Mouse (Mus musculus) megakaryocyte-erythroid progenitor cell, adult 5-6 weeks (primary cell): ENCODE measurements around the gene Tfdp2. TPM values are rescaled to one million over a fixed set of nuclear protein-coding genes. Genes with fewer than 3 reads are reported as not detected.
A peak's percentile ranks its signal among the peaks of the same experiment; 100 is the strongest.

Experiments
- ATAC-seq: replicated peaks from 2 replicates; pipeline ENCODE4 v1.8.0; 2016; ENCODE audit warnings: mild to moderate bottlenecking, inconsistent platforms; ENCODE audit not compliant: severe bottlenecking, poor library complexity, low FRiP score, low TSS enrichment
- total RNA-seq, 2 experiments: library from RNA; stranded (forward) in 1 of 2; stranded (reverse) in 1 of 2; fragments of 200-1000, 215-1000 nt in 1 of 2; fragments of >200 nt in 1 of 2; fragmentation: Nextera tagmentation in 1 of 2; gene quantifications; 2 replicates each; pipeline ENCODE4 v1.2.3; 2014 to 2017

Gene Tfdp2
- total RNA-seq, 2 experiments from 2014 or later, result 53.9 to 67.6 TPM

DNA sequence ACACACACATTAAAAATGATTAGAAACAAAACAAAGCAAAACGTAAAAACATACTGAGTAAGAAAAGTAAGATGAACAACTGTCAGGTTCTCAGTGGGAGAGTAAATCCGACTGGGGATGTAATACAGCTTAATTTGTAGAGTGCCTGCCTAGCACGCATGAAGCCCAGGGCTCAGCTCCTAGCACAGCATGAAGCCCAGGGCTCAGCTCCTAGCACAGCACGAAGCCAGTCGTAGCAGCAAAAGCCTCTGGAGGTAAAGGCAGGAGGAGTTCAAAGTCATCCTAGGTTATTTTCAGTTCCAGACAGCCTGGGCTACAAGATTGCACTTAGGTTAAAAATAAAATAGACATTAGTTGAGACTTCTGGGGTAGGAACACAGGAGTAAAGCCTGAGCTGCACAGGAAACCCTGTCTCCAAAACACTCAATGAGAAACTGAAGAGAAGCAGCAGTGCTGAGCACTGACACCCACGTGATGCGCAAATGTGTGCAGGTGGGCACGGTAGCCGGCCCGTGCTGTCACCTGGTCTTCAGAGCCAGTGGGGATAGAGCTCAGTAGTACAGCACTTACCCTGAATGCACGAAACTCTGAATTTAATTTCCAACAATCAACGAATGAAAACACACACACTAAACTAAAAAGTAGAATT lies 157.2 kb downstream of the Tfdp2 start:
- ATAC-seq, result peak; percentile 24; the same call in 1 of the 2 replicates

- ATAC-seq, result peak; percentile 97
Measured at GRCm38 (mm10) chr9:96353799-96354198, 157.7 kb downstream of the Tfdp2 start.

DNA sequence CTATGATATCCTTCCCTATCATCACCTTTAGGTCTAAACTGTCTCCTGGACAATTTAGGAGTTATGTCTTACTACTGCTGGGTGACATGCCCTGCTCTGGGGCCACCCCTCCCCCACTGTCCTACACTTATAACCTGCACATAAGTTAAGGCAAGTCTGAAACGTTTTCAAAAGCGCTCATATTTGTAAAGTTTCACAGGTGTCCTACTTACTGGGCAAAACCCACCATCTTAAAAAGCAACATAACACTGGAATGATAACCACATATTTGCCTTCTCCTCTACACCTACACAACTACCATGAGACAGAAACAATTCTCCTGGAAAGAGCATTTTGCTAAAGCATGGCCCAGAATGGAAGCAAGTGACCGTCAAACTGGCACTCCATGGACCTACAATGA lies 164.0 kb downstream of the Tfdp2 start:
- no peak for ATAC-seq

DNA sequence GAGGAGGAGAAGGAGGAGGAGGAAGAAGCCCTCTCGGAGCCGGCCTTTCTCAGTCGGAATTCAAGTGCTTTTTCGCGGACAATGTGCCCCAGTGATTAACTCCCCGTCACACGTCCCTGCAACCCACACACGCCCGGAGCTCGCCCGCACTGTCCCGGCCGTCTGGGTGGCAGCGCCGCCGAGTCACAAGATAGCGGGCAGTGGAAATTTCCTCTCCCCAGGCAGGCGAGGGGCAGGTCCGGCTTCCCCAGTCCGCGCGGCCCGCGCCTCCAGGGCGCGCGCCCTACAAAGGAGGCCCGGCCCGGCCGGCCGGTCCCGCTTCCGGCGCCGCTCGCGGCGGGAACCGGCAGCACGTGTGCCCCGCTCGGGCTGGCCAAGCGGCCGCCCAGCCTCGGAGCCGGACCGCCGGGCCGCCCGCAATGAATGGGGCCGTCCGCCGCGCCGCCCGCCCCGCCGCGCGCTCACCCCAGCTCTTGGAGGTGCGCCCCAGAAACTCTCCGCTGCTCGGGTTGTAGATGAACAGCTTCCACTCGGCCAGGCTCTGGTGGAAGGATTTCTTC lies 167.6 kb downstream of the Tfdp2 start:
- ATAC-seq, result peak; percentile 65

GRCm38 (mm10) chr9:96364141-96364838 lies 168.2 kb downstream of the Tfdp2 start, which contains the start of gene Atp1b3:
Gene Atp1b3, minus strand, starts transcription at chr9:96364442.
- ATAC-seq, result peak; percentile 87

- ATAC-seq, result no peak
Measured at GRCm38 (mm10) chr9:96365271-96365872, 169.3 kb downstream of the Tfdp2 start.

DNA sequence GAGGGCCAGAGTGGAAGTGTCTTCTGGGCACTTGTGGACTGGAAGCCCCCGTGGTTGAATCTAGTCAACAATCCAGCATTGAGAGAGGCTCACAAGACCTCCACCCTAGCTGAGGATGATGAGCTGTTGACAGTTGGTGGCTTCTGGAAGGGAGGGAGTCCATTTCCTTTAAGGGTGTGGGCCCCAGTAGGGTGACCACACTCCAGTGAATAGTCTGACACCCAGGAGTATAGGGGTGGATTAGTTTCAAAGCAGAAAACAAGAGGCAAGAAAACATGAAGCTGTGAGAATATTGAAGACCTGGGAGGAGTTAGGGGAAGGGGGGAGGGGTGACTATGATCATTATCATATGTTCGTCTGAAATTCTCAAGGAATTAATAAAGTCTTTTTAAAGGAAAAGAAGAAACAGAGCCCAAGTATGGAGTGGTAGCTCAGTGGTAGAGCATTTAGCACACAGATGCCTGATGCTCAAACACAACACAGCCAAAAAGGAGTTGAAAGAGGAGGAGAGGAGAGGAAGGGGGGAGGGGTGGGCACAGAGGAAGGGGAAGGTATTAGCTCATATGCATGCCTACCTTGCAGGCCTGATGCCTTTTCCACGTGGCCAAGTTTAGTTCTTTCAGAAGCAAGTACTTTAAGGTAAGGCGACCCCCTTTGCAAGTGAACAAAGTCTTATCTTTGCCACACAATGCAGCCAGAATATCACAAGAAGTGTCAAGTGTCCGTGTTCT lies 173.7 kb downstream of the Tfdp2 start:
- no peak for ATAC-seq

DNA sequence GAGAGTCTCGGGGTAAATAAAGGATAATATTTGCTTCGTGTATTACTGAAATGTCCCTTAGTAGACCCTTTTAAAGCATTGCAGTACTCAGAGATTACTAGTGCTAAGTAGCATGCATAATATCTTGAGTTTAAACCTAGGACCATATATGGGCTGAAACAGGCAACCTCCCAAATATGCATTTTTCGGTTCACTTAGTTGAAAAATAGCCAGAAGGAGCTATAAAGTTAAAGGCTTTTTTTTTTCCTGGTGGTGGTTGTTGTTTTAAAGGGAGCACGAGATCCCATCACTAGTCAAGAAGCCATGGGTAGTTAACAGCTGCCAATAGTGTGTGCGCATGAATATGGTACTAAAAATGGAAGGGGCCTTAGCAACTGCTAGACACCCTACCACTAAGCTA lies 175.0 kb downstream of the Tfdp2 start:
- ATAC-seq, result no peak

Other genes starting within 250 kb of the Tfdp2 start
- gene Xrn1, start 241.5 kb upstream of the Tfdp2 start, total RNA-seq (2014; fragmentation: Nextera tagmentation), result 39.2 and 46.4 TPM in 2 replicates
- 22.8 and 33.1 TPM in 2 replicates for gene Xrn1, start 241.5 kb upstream of the Tfdp2 start, total RNA-seq (2017)
- gene Gk5, start 76.9 kb upstream of the Tfdp2 start, total RNA-seq (2014; fragmentation: Nextera tagmentation), result 1.4 and 1.5 TPM in 2 replicates
- gene Gk5, start 76.9 kb upstream of the Tfdp2 start, total RNA-seq (2017), result 2.0 and 3.5 TPM in 2 replicates
- 97.9 and 117 TPM in 2 replicates for gene Atp1b3, start 168.2 kb downstream of the Tfdp2 start, total RNA-seq (2014; fragmentation: Nextera tagmentation)
- gene Atp1b3, start 168.2 kb downstream of the Tfdp2 start, total RNA-seq (2017), result 84.7 and 100 TPM in 2 replicates